Mouse (Mus musculus) urinary bladder, postnatal 25 days (tissue): Measurements from ENCODE around the gene Atp6v0d1.
"Not testable (repeated sequence)": the region's sequence is repeated elsewhere in the genome, so short reads cannot be mapped to it uniquely, and the experiment has no call there.

ENCODE experiments used
- DNase-seq: peaks from one replicate; pipeline ENCODE4 v3.0.0; 2022; ENCODE audit warnings: low spot score

The Atp6v0d1 gene

GRCm38 (mm10) chr8:105574741-105575140 lies 8.9 kb upstream of the Atp6v0d1 start:
- DNase-seq, result no peak

- DNase-seq, result no peak
These were observed 7.6 kb upstream of the Atp6v0d1 start for GRCm38 (mm10) chr8:105573427-105573826.

GRCm38 (mm10) chr8:105571810-105572209 lies 6.0 kb upstream of the Atp6v0d1 start:
- no peak for DNase-seq

- DNase-seq, result no peak
These were observed 1.1 kb upstream of the Atp6v0d1 start for GRCm38 (mm10) chr8:105566703-105567595.

- peak; percentile 14 for DNase-seq
These were observed 406 bp downstream of the Atp6v0d1 start for GRCm38 (mm10) chr8:105565401-105565881.

- DNase-seq, result not testable (repeated sequence)
These were observed 1.1 kb downstream of the Atp6v0d1 start for GRCm38 (mm10) chr8:105564573-105565229.

- no peak for DNase-seq
These were observed 2.0 kb downstream of the Atp6v0d1 start for GRCm38 (mm10) chr8:105563871-105564270.

- DNase-seq, result no peak
These were observed 3.0 kb downstream of the Atp6v0d1 start for GRCm38 (mm10) chr8:105562863-105563262.

- DNase-seq, result no peak
These were observed 10.6 kb downstream of the Atp6v0d1 start for GRCm38 (mm10) chr8:105555230-105555629.

- peak; percentile 55 for DNase-seq
These were observed 11.8 kb downstream of the Atp6v0d1 start for GRCm38 (mm10) chr8:105554087-105554486.

- no peak for DNase-seq
These were observed 13.0 kb downstream of the Atp6v0d1 start for GRCm38 (mm10) chr8:105552824-105553223.

- no peak for DNase-seq
These were observed 13.8 kb downstream of the Atp6v0d1 start for GRCm38 (mm10) chr8:105552032-105552431.

- DNase-seq, result no peak
These were observed 15.8 kb downstream of the Atp6v0d1 start for GRCm38 (mm10) chr8:105550083-105550482.

GRCm38 (mm10) chr8:105549506-105549905 lies 16.3 kb downstream of the Atp6v0d1 start:
- DNase-seq, result no peak

- no peak for DNase-seq
These were observed 19.2 kb downstream of the Atp6v0d1 start for GRCm38 (mm10) chr8:105546384-105547350.

GRCm38 (mm10) chr8:105545249-105545648 lies 20.6 kb downstream of the Atp6v0d1 start:
- DNase-seq, result no peak

GRCm38 (mm10) chr8:105544544-105545205 lies 21.2 kb downstream of the Atp6v0d1 start:
- DNase-seq, result no peak

GRCm38 (mm10) chr8:105543703-105544102 lies 22.1 kb downstream of the Atp6v0d1 start:
- no peak for DNase-seq

- no peak for DNase-seq
These were observed 23.0 kb downstream of the Atp6v0d1 start for GRCm38 (mm10) chr8:105542808-105543207.

GRCm38 (mm10) chr8:105542032-105542656 lies 23.7 kb downstream of the Atp6v0d1 start:
- no peak for DNase-seq

- no peak for DNase-seq
These were observed 26.9 kb downstream of the Atp6v0d1 start for GRCm38 (mm10) chr8:105538940-105539339.
